ENCODE assay signal across 7 mouse cellular contexts in genomic region chr10:120477501-120477900, GRCm38 (mm10). TPM values are rescaled to one million over a fixed set of nuclear protein-coding genes. Genes with fewer than 3 reads are reported as not detected.
DNase-seq lines count a peak whose midpoint lies in the region; ATAC-seq and TF ChIP-seq lines count a peak whose summit lies in the region.

No protein-coding gene starts in this region.

- H3K4me3 ChIP-seq in E14TG2a.4 (replicated peaks; ENCODE audit: low read length), result peak overlapping the region; percentile 81
- H3K4me3 ChIP-seq in embryonic facial prominence, embryonic 15.5 days (replicated peaks), result peak overlapping the region; percentile 82
- H3K4me3 ChIP-seq in intestine, embryonic 16.5 days (ENCODE audit: low read length), result peak overlapping the region; percentile 98

- no peak for TF ChIP-seq CTCF in E14TG2a.4 (conservative IDR thresholded peaks at IDR 0.05; ENCODE audit: low read length)

- peak overlapping the region; percentile 85 for H3K9ac ChIP-seq in embryonic facial prominence, embryonic 15.5 days
- peak overlapping the region; percentile 97 for H3K9ac ChIP-seq in intestine, embryonic 16.5 days (ENCODE audit: low read depth, low read length)

- DNase-seq in 3T3-L1 (ENCODE audit: low read depth, low spot score), result peak; percentile 63
- peak; percentile 47 for DNase-seq in mesoderm, embryonic 11.5 days (ENCODE audit: low read depth, low spot score)
- no peak for DNase-seq in frontal cortex, adult 2 months (ENCODE audit: extremely low spot score in 1 of 2, low spot score in 1 of 2)

- no peak for ATAC-seq in embryonic facial prominence, embryonic 15.5 days (ENCODE audit: insufficient number of reproducible peaks, low FRiP score, low TSS enrichment, low read depth)
- peak; percentile 24 for ATAC-seq in intestine, embryonic 16.5 days
- ATAC-seq in megakaryocyte-erythroid progenitor cell, adult 5-6 weeks (replicated peaks; ENCODE audit: low FRiP score, low TSS enrichment, poor library complexity, severe bottlenecking), result no peak

- H3K9me3 ChIP-seq in E14TG2a.4 (ENCODE audit: low read length), result no peaks in the 10 kb centered on the region
- H3K9me3 ChIP-seq in embryonic facial prominence, embryonic 15.5 days (replicated peaks), result no peaks in the 10 kb centered on the region
- no peaks in the 10 kb centered on the region for H3K9me3 ChIP-seq in intestine, embryonic 16.5 days (ENCODE audit: control insufficient read depth, low read length)

- peak overlapping the region; percentile 93 for H3K27ac ChIP-seq in embryonic facial prominence, embryonic 15.5 days (replicated peaks)
- H3K27ac ChIP-seq in intestine, embryonic 16.5 days (ENCODE audit: low read length), result peak overlapping the region; percentile 97

- H3K4me1 ChIP-seq in E14TG2a.4 (replicated peaks; ENCODE audit: low read depth, low read length), result peaks cover 26% of the 10 kb centered on the region
- peaks cover 22% of the 10 kb centered on the region; the same call in 1 of the 2 replicates for H3K4me1 ChIP-seq in embryonic facial prominence, embryonic 15.5 days
- H3K4me1 ChIP-seq in intestine, embryonic 16.5 days (ENCODE audit: control insufficient read depth, insufficient read depth, low read length), result peaks cover 3% of the 10 kb centered on the region

- H3K36me3 ChIP-seq in E14TG2a.4 (ENCODE audit: insufficient read depth, low read length), result no peaks in the 10 kb centered on the region
- H3K36me3 ChIP-seq in embryonic facial prominence, embryonic 15.5 days, result no peaks in the 10 kb centered on the region
- no peaks in the 10 kb centered on the region for H3K36me3 ChIP-seq in intestine, embryonic 16.5 days (ENCODE audit: control insufficient read depth, insufficient read depth, low read length)

- H3K27me3 ChIP-seq in E14TG2a.4 (ENCODE audit: insufficient read depth, low read length), result peaks cover 73% of the 10 kb centered on the region
- H3K27me3 ChIP-seq in embryonic facial prominence, embryonic 15.5 days, result no peaks in the 10 kb centered on the region
- H3K27me3 ChIP-seq in intestine, embryonic 16.5 days (replicated peaks; ENCODE audit: control insufficient read depth, insufficient read depth, low read length), result no peaks in the 10 kb centered on the region

- H3K4me2 ChIP-seq in embryonic facial prominence, embryonic 15.5 days (replicated peaks), result peak overlapping the region; percentile 99
- H3K4me2 ChIP-seq in intestine, embryonic 16.5 days (ENCODE audit: low read depth, low read length), result peak overlapping the region; percentile 97

- WGBS in embryonic facial prominence, embryonic 15.5 days, result under 1% methylated on average over 21 of the region's 21 CpGs
- WGBS in intestine, embryonic 16.5 days, result under 1% methylated on average over 21 of the region's 21 CpGs

RNA-seq across cellular contexts. Expression of gene Hmga2, which starts 1.2 kb away (rescaled TPM):
- 11.1 and 11.5 TPM in 2 replicates for polyA plus RNA-seq in embryonic facial prominence, embryonic 15.5 days (2015; fragmentation: Nextera tagmentation; extraction: Ambion mirVana)
- polyA plus RNA-seq in intestine, embryonic 16.5 days (2015; fragmentation: Nextera tagmentation; extraction: Ambion mirVana), result 18.6 and 21.1 TPM in 2 replicates
- not detected in 2 replicates for polyA plus RNA-seq in frontal cortex, adult 2 months (2012; rRNA removed)
- 0.52 and 0.62 TPM in 2 replicates for total RNA-seq in megakaryocyte-erythroid progenitor cell, adult 5-6 weeks (2014; fragmentation: Nextera tagmentation)
- 1.5 TPM in 1 of 2 replicates, not detected in the other for total RNA-seq in megakaryocyte-erythroid progenitor cell, adult 5-6 weeks (2017)

Comparison
In these comparisons a context has a peak if more than half of its experiments do, and no peak if none do; other contexts are left out.
1. DNase-seq: peak in 3T3-L1 (single experiment) and mesoderm, embryonic 11.5 days (single experiment); none in frontal cortex, adult 2 months (0 of 2).
2. RNA of gene Hmga2, which starts 1.2 kb away (polyA plus RNA-seq): 18.6 to 21.1 TPM in intestine, embryonic 16.5 days and 11.1 to 11.5 TPM in embryonic facial prominence, embryonic 15.5 days; not detected in frontal cortex, adult 2 months; every median in the first group is over 10 times any median in the second.
3. Peak in every context shown above with its lines, with median percentiles within 50 percentile points of each other: H3K4me3 ChIP-seq.